Mouse (Mus musculus): ENCODE measurements around the gene L1cam.

L1cam gene

GRCm38 (mm10) chrX:73880194-73881035 lies 15.5 kb downstream of the L1cam start:
- DNase-seq (ENCODE audit: extremely low read depth, insufficient read length, low spot score): no peak

GRCm38 (mm10) chrX:73877014-73877413 lies 18.9 kb downstream of the L1cam start:
- no peak for DNase-seq (ENCODE audit: extremely low read depth, insufficient read length, low spot score)

GRCm38 (mm10) chrX:73875881-73876280 lies 20.0 kb downstream of the L1cam start:
- peak; percentile 61 for DNase-seq (ENCODE audit: extremely low read depth, insufficient read length, low spot score)

GRCm38 (mm10) chrX:73871956-73872355 lies 23.9 kb downstream of the L1cam start:
- DNase-seq (ENCODE audit: extremely low read depth, insufficient read length, low spot score): no peak

GRCm38 (mm10) chrX:73871474-73871873 lies 24.4 kb downstream of the L1cam start:
- no peak for DNase-seq (ENCODE audit: extremely low read depth, insufficient read length, low spot score)

- DNase-seq (ENCODE audit: extremely low read depth, insufficient read length, low spot score): no peak
Measured at GRCm38 (mm10) chrX:73869334-73869733, 26.6 kb downstream of the L1cam start.

- no peak for DNase-seq (ENCODE audit: extremely low read depth, insufficient read length, low spot score)
Measured at GRCm38 (mm10) chrX:73867852-73868251, 28.1 kb downstream of the L1cam start.

- DNase-seq (ENCODE audit: extremely low read depth, insufficient read length, low spot score): no peak
Measured at GRCm38 (mm10) chrX:73867256-73867655, 28.6 kb downstream of the L1cam start.

- DNase-seq (ENCODE audit: extremely low read depth, insufficient read length, low spot score): no peak
Measured at GRCm38 (mm10) chrX:73864692-73865091, 31.2 kb downstream of the L1cam start.

GRCm38 (mm10) chrX:73855087-73855408 lies 40.9 kb downstream of the L1cam start:
- DNase-seq (ENCODE audit: extremely low read depth, insufficient read length, low spot score): no peak

- no peak for DNase-seq (ENCODE audit: extremely low read depth, insufficient read length, low spot score)
Measured at GRCm38 (mm10) chrX:73854326-73855086, 41.4 kb downstream of the L1cam start.

- peak; percentile 28 for DNase-seq (ENCODE audit: extremely low read depth, insufficient read length, low spot score)
Measured at GRCm38 (mm10) chrX:73836691-73837090, 59.2 kb downstream of the L1cam start.

- no peak for DNase-seq (ENCODE audit: extremely low read depth, insufficient read length, low spot score)
Measured at GRCm38 (mm10) chrX:73835731-73836130, 60.2 kb downstream of the L1cam start.

- peak; percentile 82 for DNase-seq (ENCODE audit: extremely low read depth, insufficient read length, low spot score)
Measured at GRCm38 (mm10) chrX:73824185-73825151, 71.4 kb downstream of the L1cam start, which contains the start of gene Pdzd4. Pdzd4 (minus strand) TSS chrX:73824969.

GRCm38 (mm10) chrX:73823747-73824146 lies 72.2 kb downstream of the L1cam start:
- no peak for DNase-seq (ENCODE audit: extremely low read depth, insufficient read length, low spot score)

GRCm38 (mm10) chrX:73816596-73817314 lies 79.2 kb downstream of the L1cam start:
- no peak for DNase-seq (ENCODE audit: extremely low read depth, insufficient read length, low spot score)

GRCm38 (mm10) chrX:73815072-73815471 lies 80.8 kb downstream of the L1cam start:
- no peak for DNase-seq (ENCODE audit: extremely low read depth, insufficient read length, low spot score)

GRCm38 (mm10) chrX:73805814-73806213 lies 90.1 kb downstream of the L1cam start:
- no peak for DNase-seq (ENCODE audit: extremely low read depth, insufficient read length, low spot score)
